Mouse (Mus musculus) brain, embryonic 14.5 days (tissue): ENCODE data around the gene Nmnat3.

Experiments
- CTCF ChIP-seq: fragments of 200-500 bp; IDR thresholded peaks from 2 replicates; pipeline ENCODE4 v1.5.1; 2012; ENCODE audit warnings: inconsistent platforms, mild to moderate bottlenecking, moderate library complexity, borderline replicate concordance; ENCODE audit not compliant: insufficient read depth, insufficient read length; ENCODE audit errors: extremely low read depth
- POLR2A ChIP-seq: fragments of 200-500 bp; IDR thresholded peaks from 2 replicates; pipeline ENCODE4 v1.6.1; 2012; ENCODE audit warnings: mild to moderate bottlenecking, inconsistent platforms, borderline replicate concordance; ENCODE audit not compliant: poor library complexity, insufficient read depth, insufficient read length, severe bottlenecking; ENCODE audit errors: extremely low read depth

DNA sequence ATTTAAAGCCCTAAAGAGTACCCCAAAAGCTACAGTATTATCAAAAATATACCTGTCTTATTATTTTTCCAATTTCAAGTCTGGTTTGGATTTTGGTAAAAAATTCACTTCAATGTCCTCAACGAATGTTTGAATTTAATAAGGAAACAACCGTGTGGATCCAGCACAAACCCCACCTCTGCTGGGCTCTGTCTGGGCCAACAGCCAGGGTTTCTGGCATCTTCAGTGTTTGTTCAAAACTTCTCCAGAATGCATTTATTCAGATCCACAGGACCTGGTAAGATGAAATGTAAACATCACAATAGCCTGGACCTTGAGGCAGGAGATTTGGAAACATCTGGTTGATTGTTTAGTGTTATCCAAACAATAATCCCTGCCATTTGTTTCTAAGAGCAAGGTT is 42.0 kb upstream of the Nmnat3 start:
- no peak for TF ChIP-seq CTCF
- TF ChIP-seq POLR2A: no peak
